Mouse (Mus musculus) heart, embryonic 15.5 days (tissue): ENCODE data around the gene Tff2. TPM values are rescaled to one million over a fixed set of nuclear protein-coding genes. Genes with fewer than 3 reads are reported as not detected.

ENCODE experiments used
- ATAC-seq: fragments of 200-750 bp; cut with Nextera tagmentation; replicated peaks from 2 replicates; pipeline ENCODE4 v1.8.0; 2017; ENCODE audit warnings: low read depth, moderate TSS enrichment; ENCODE audit not compliant: insufficient number of reproducible peaks, insufficient read depth, low FRiP score
- H3K27ac ChIP-seq: fragments of 300-500 bp; sonication (generic); 2 replicates; pipeline ENCODE4 v1.5.1; 2015; ENCODE audit warnings: mild to moderate bottlenecking, inconsistent platforms
- H3K27me3 ChIP-seq: fragments of 300-500 bp; sonication (generic); 2 replicates; pipeline ENCODE4 v1.6.1; 2015; ENCODE audit warnings: inconsistent platforms
- H3K36me3 ChIP-seq: fragments of 300-500 bp; sonication (generic); 2 replicates; pipeline ENCODE4 v1.6.1; 2015; ENCODE audit warnings: mild to moderate bottlenecking, inconsistent platforms
- H3K4me1 ChIP-seq: fragments of 300-500 bp; sonication (generic); replicated peaks from 2 replicates; pipeline ENCODE4 v1.6.1; 2015; ENCODE audit warnings: inconsistent platforms
- H3K4me2 ChIP-seq: fragments of 300-500 bp; sonication (generic); 2 replicates; pipeline ENCODE4 v1.6.1; 2015; ENCODE audit warnings: inconsistent platforms, mild to moderate bottlenecking, moderate library complexity
- H3K4me3 ChIP-seq: fragments of 300-500 bp; sonication (generic); 2 replicates; pipeline ENCODE4 v1.5.1; 2015; ENCODE audit warnings: mild to moderate bottlenecking, inconsistent platforms
- H3K9ac ChIP-seq: fragments of 300-500 bp; sonication (generic); 2 replicates; pipeline ENCODE4 v1.6.1; 2015; ENCODE audit warnings: mild to moderate bottlenecking, inconsistent platforms
- H3K9me3 ChIP-seq: fragments of 300-500 bp; sonication (generic); replicated peaks from 2 replicates; pipeline ENCODE4 v1.6.1; 2016; ENCODE audit warnings: inconsistent platforms
- WGBS: fragments of 180-500 bp; shearing (Covaris S2); methylation state at CpG from one replicate; pipeline ENCODE4 v1.1.7; 2015; ENCODE audit warnings: mixed read lengths; 5-methylcytosine and 5-hydroxymethylcytosine counted together
- polyA plus RNA-seq: library from polyadenylated mRNA; unstranded; fragments of >200 nt; fragmentation: Nextera tagmentation; extraction: Ambion mirVana; gene quantifications from 2 replicates; pipeline ENCODE4 v1.2.1, GENCODE M21; 2015

The Tff2 gene
- polyA plus RNA-seq, 1 experiment from 2014 or later, result not detected

DNA sequence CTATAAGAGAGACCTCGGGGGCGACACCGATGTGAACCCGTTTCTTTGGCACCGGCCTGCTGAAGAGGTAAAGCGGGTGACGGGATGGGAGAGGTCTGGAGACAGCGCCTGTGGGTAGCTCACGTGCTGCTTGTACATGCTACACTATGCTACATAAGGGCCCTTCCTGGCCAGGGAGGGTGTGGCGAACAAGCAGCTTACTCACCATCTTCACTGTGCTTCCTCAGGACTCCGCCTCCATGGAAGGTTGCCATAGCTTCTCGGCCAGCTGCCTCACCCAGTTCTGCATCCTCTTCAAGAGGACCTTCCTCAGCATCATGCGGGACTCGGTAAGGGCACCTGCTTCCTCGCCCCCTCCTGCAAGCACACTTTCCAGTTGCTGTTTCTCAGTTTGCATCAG is 35.7 kb downstream of the Tff2 start:
- H3K9ac ChIP-seq, result no peak overlapping the region
- no peaks in the 10 kb centered on the region for H3K27me3 ChIP-seq
- no peak overlapping the region for H3K4me2 ChIP-seq
- no peaks in the 10 kb centered on the region for H3K9me3 ChIP-seq
- H3K27ac ChIP-seq, result no peak overlapping the region
- 87% methylated on average over 15 of the region's 15 CpGs for WGBS
- no peak overlapping the region for H3K4me3 ChIP-seq
- H3K4me1 ChIP-seq, result no peaks in the 10 kb centered on the region
- ATAC-seq, result no peak
- H3K36me3 ChIP-seq, result peaks cover 4% of the 10 kb centered on the region; the same call in 1 of the 2 replicates

DNA sequence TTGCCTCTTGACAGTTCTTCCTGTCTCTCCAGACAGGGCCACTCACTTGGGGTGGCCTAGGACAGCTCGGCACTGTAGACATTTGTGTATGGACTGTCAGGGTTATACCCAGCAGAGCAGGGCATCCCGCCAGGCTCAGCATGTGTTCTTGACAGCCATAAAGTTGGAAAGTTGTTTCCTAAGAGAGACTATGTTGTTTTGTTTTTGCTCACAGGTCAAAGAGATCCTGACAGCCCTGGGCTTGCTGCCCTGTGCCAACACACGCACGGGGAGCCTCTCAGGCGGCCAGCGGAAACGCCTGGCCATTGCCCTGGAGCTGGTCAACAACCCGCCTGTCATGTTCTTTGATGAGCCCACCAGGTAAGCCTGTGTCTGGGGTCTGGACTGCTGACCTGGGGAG is 40.3 kb downstream of the Tff2 start:
- no peaks in the 10 kb centered on the region for H3K27me3 ChIP-seq
- peaks cover 4% of the 10 kb centered on the region; the same call in 1 of the 2 replicates for H3K36me3 ChIP-seq
- H3K4me3 ChIP-seq, result no peak overlapping the region
- no peak overlapping the region for H3K4me2 ChIP-seq
- no peak overlapping the region for H3K27ac ChIP-seq
- H3K9me3 ChIP-seq, result no peaks in the 10 kb centered on the region
- no peak for ATAC-seq
- H3K4me1 ChIP-seq, result peaks cover 2% of the 10 kb centered on the region; the same call in 1 of the 2 replicates
- 89% methylated on average over 8 of the region's 8 CpGs for whole genome bisulfite sequencing
- no peak overlapping the region for H3K9ac ChIP-seq

DNA sequence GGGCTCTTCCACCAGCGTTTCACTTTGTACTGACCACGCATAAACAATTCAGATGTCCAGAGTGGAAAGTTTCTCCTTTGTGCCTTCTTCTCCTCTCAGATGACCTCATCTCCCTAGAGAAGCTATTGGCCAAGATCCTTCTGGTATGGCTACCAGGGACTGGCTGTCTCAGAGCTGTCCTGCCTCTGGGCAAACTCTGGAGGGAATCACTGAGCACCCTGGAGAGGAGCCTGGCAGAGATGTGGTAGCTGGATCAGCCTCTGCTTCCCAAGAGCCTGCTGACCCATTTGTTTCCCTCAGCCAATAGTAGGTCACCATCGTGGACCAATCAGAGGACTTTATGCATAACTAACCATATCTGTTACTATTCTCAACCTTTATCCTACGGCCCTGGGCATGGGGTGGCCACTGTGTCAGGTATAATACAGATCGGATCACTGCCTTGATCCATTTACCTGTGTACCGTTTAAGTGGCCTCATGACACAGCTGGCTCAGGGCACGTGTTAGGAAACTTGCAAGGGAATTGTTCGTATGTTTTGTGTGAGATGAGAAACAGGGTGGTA is 41.0 kb downstream of the Tff2 start:
- ATAC-seq, result no peak
- 80% methylated on average over 8 of the region's 8 CpGs for WGBS
- no peaks in the 10 kb centered on the region for H3K9me3 ChIP-seq
- H3K4me1 ChIP-seq, result peaks cover 5% of the 10 kb centered on the region; the same call in 1 of the 2 replicates
- no peaks in the 10 kb centered on the region for H3K27me3 ChIP-seq
- H3K9ac ChIP-seq, result no peak overlapping the region
- H3K36me3 ChIP-seq, result no peaks in the 10 kb centered on the region
- H3K27ac ChIP-seq, result no peak overlapping the region
- H3K4me2 ChIP-seq, result no peak overlapping the region
- H3K4me3 ChIP-seq, result no peak overlapping the region

DNA sequence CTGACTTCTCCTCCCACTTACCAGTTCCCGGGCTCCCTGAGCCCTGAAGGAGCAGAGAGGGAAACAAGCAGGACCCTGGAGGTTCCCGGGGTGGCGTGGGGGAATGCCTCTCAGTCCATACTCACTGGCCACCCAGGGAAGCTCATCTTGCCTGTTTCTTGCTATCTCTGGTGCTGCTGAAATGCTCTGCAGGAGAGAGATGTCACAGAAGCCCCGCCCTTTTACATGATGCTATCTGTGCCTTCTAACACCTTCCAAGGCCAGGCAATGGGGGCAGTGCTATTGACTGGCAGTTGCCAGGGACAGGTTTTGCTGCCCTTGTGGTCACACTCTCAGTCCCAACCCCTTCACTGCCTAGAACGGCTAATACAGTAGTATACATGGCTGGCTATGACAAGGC is 45.3 kb downstream of the Tff2 start:
- Histone ChIP-seq H3K4me2 (no peak overlapping the region), H3K27ac (no peak overlapping the region), H3K36me3 (peaks cover 3% of the 10 kb centered on the region; the same call in 1 of the 2 replicates), H3K9ac (no peak overlapping the region), H3K4me3 (no peak overlapping the region), H3K27me3 (no peaks in the 10 kb centered on the region), H3K9me3 (no peaks in the 10 kb centered on the region), H3K4me1 (peaks cover 5% of the 10 kb centered on the region; the same call in 1 of the 2 replicates)
- WGBS, result 62% methylated on average over 5 of the region's 5 CpGs
- no peak for ATAC-seq

DNA sequence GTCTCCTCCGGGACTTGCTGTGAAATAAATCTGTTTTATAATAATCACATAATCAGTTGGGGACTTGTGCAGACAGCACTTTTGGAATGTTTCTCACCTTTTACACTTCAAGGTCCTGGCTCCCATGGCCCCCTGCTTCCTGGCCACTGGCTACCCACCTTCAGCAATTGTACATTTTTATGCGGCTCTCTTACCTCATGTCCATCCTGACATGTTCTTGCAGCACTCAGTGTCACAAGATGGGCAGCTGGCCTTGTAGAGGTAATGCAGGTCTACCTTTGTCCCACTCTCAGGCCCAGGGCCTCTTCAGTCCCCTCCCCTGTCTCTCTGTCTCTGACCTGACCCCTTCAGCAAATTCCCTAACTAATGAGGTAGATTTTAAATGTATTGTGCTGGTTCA is 47.2 kb downstream of the Tff2 start:
- H3K9me3 ChIP-seq, result no peaks in the 10 kb centered on the region
- no peak overlapping the region for H3K4me3 ChIP-seq
- ATAC-seq, result no peak
- WGBS, result 92% methylated on average over 2 of the region's 2 CpGs
- no peak overlapping the region for H3K9ac ChIP-seq
- H3K4me1 ChIP-seq, result peaks cover 9% of the 10 kb centered on the region
- no peaks in the 10 kb centered on the region for H3K27me3 ChIP-seq
- H3K27ac ChIP-seq, result no peak overlapping the region
- no peak overlapping the region for H3K4me2 ChIP-seq
- H3K36me3 ChIP-seq, result peaks cover 3% of the 10 kb centered on the region; the same call in 1 of the 2 replicates

DNA sequence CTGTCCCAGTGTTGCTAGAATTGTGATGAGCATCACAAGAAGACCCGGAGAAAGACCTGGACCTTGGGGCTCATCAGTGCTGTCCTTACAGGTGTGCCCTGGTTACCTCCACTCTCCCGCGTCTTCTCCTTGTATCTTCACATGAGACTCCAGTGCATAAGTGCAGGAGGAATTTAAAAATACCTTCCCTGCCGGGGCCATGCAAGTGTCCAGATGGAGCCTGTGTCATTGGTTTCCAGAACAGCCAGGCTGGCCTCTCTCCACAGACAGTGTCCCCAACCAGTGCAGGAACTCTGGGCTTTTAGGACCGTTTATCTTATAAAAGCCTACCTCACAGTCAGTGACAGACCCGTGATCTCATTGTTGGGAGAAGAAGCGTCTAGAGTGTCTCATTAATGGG is 48.5 kb downstream of the Tff2 start:
- Histone ChIP-seq H3K9ac (no peak overlapping the region), H3K4me1 (peaks cover 20% of the 10 kb centered on the region), H3K27ac (no peak overlapping the region), H3K4me3 (no peak overlapping the region), H3K36me3 (peaks cover 3% of the 10 kb centered on the region; the same call in 1 of the 2 replicates), H3K4me2 (no peak overlapping the region), H3K9me3 (no peaks in the 10 kb centered on the region), H3K27me3 (no peaks in the 10 kb centered on the region)
- no peak for ATAC-seq
- 77% methylated on average over 7 of the region's 7 CpGs for WGBS

DNA sequence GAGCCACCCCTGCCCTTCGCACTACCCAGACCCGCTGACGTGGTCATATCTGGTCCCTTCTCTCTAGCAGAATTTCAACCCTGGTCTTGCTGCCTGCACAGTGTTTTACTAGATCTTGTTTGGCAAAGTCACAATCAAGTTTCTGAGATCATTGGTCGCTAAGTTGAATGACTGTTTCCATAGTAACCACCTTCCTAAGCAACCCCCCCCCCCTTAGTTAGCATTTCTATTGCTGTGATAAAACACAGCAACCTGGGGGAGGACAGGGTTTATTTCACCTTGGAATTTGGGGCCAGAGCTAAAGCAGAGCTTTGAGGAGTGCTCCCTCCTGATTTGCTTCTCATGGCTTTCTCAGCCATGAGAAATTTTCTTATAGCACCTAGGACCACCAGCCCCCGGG is 49.3 kb downstream of the Tff2 start:
- Histone ChIP-seq H3K4me3 (no peak overlapping the region), H3K27me3 (no peaks in the 10 kb centered on the region), H3K36me3 (peaks cover 3% of the 10 kb centered on the region; the same call in 1 of the 2 replicates), H3K27ac (no peak overlapping the region), H3K9me3 (no peaks in the 10 kb centered on the region), H3K4me1 (peaks cover 28% of the 10 kb centered on the region), H3K9ac (no peak overlapping the region), H3K4me2 (no peak overlapping the region)
- WGBS, result 60% methylated on average over 5 of the region's 5 CpGs
- no peak for ATAC-seq

Other genes starting within 250 kb of the Tff2 start
- 0.55 and 0.94 TPM in 2 replicates for gene Glp1r, start 242.5 kb downstream of the Tff2 start, polyA plus RNA-seq
- 0.11 and 1.9 TPM in 2 replicates for gene Umodl1, start 189.6 kb downstream of the Tff2 start, polyA plus RNA-seq
- 10.4 and 12.1 TPM in 2 replicates for gene Abcg1, start 86.6 kb downstream of the Tff2 start, polyA plus RNA-seq
- 0.43 TPM in 1 of 2 replicates, not detected in the other for gene Tff3, start 14.6 kb downstream of the Tff2 start, polyA plus RNA-seq
- gene Tff1, start 21.0 kb upstream of the Tff2 start, polyA plus RNA-seq, result not detected in 2 replicates
- 0.06 TPM in 1 of 2 replicates, not detected in the other for gene Tmprss3, start 54.7 kb upstream of the Tff2 start, polyA plus RNA-seq
- gene Ubash3a, start 63.6 kb upstream of the Tff2 start, polyA plus RNA-seq, result 0.37 and 4.0 TPM in 2 replicates
- gene Rsph1, start 133.1 kb upstream of the Tff2 start, polyA plus RNA-seq, result 2.2 and 2.3 TPM in 2 replicates
- 8.7 and 9.1 TPM in 2 replicates for gene Slc37a1, start 142.5 kb upstream of the Tff2 start, polyA plus RNA-seq
- gene Pde9a, start 241.9 kb upstream of the Tff2 start, polyA plus RNA-seq, result 7.4 and 9.3 TPM in 2 replicates